Mouse (Mus musculus): ENCODE measurements at regions not wholly inside any gene's neighbourhood (a gene's known extent, or its start where the extent isn't known, plus 50 kb on each side); places are given as distances from the start of the nearest gene placed in this dataset.

GRCm38 (mm10) chrX:77307374-77307773 lies 203.4 kb upstream of the Tbl1x start:
- ChIA-PET CTCF (no interaction called here), POLR2A (no interaction called here)

GRCm38 (mm10) chrX:77314384-77314783 lies 196.4 kb upstream of the Tbl1x start:
- CTCF ChIA-PET = no interaction called here
- POLR2A ChIA-PET = no interaction called here

GRCm38 (mm10) chrX:77323644-77324043 lies 187.2 kb upstream of the Tbl1x start:
- CTCF ChIA-PET = no interaction called here
- POLR2A ChIA-PET = no interaction called here

GRCm38 (mm10) chrX:77353181-77353580 lies 157.6 kb upstream of the Tbl1x start:
- CTCF ChIA-PET = no interaction called here
- POLR2A ChIA-PET = no interaction called here

GRCm38 (mm10) chrX:77360551-77360950 lies 150.3 kb upstream of the Tbl1x start:
- ChIA-PET CTCF (interaction anchor here in 1 of 4 experiments (0.6 kb wide), 1 partner anchor 483 kb away, joined by 4 read pairs; no protein-coding TSS in a partner anchor), POLR2A (no interaction called here)

GRCm38 (mm10) chrX:77361106-77361505 lies 149.7 kb upstream of the Tbl1x start:
- POLR2A ChIA-PET = no interaction called here
- CTCF ChIA-PET = no interaction called here

GRCm38 (mm10) chrX:77363657-77364056 lies 147.2 kb upstream of the Tbl1x start:
- ChIA-PET POLR2A (no interaction called here), CTCF (interaction anchor here in 1 of 4 experiments (0.6 kb wide), 1 partner anchor 147 kb away, joined by 3 read pairs; the partner anchor contains the start of gene Tbl1x)

GRCm38 (mm10) chrX:77367351-77367750 lies 143.5 kb upstream of the Tbl1x start:
- CTCF ChIA-PET = no interaction called here
- POLR2A ChIA-PET = interaction anchor here in 1 of 4 experiments (1.1 kb wide), 1 partner anchor 122 kb away, joined by 3 read pairs; no protein-coding TSS in a partner anchor

GRCm38 (mm10) chrX:77387271-77387670 lies 123.5 kb upstream of the Tbl1x start:
- POLR2A ChIA-PET = no interaction called here
- CTCF ChIA-PET = no interaction called here

- CTCF ChIA-PET = interaction anchor here in 1 of 4 experiments (0.5 kb wide), 1 partner anchor 588 kb away, joined by 8 read pairs; no protein-coding TSS in a partner anchor
- POLR2A ChIA-PET = no interaction called here
These were observed 118.9 kb upstream of the Tbl1x start for GRCm38 (mm10) chrX:77391760-77392446.

GRCm38 (mm10) chrX:77406896-77407295 lies 103.9 kb upstream of the Tbl1x start:
- POLR2A ChIA-PET = no interaction called here

GRCm38 (mm10) chrX:77407925-77408324 lies 102.9 kb upstream of the Tbl1x start:
- CTCF ChIA-PET = no interaction called here
- POLR2A ChIA-PET = no interaction called here

More at GRCm38 (mm10) chrX:77406896-77407295, 103.9 kb upstream of the Tbl1x start:
- CTCF ChIA-PET = no interaction called here

- ChIA-PET CTCF (no interaction called here), POLR2A (no interaction called here)
These were observed 101.4 kb upstream of the Tbl1x start for GRCm38 (mm10) chrX:77409370-77409769.

- ChIA-PET CTCF (interaction anchor here in 1 of 4 experiments (0.7 kb wide), 1 partner anchor 14 kb away, joined by 4 read pairs; no protein-coding TSS in a partner anchor), POLR2A (no interaction called here)
These were observed 100.0 kb upstream of the Tbl1x start for GRCm38 (mm10) chrX:77410812-77411211.

GRCm38 (mm10) chrX:77414156-77414555 lies 96.7 kb upstream of the Tbl1x start:
- POLR2A ChIA-PET = no interaction called here
- CTCF ChIA-PET = no interaction called here

GRCm38 (mm10) chrX:77417766-77418165 lies 93.0 kb upstream of the Tbl1x start:
- CTCF ChIA-PET = interaction anchor here in 1 of 4 experiments (0.7 kb wide), 1 partner anchor 81 kb away, joined by 4 read pairs; no protein-coding TSS in a partner anchor
- POLR2A ChIA-PET = interaction anchor here in 2 of 4 experiments (0.6 to 0.7 kb wide), 2 partner anchors 233 to 303 kb away, joined by 3 read pairs; no protein-coding TSS in a partner anchor

- ChIA-PET POLR2A (no interaction called here), CTCF (no interaction called here)
These were observed 88.6 kb upstream of the Tbl1x start for GRCm38 (mm10) chrX:77422206-77422605.

GRCm38 (mm10) chrX:77424792-77425727 lies 85.8 kb upstream of the Tbl1x start:
- CTCF ChIA-PET = interaction anchor here in 2 of 4 experiments (0.6 to 0.7 kb wide), 2 partner anchors 14 to 371 kb away, joined by 4 to 5 read pairs; partner anchors contain the start of gene Prkx (in 1 of the 2)
- POLR2A ChIA-PET = interaction anchor here in 2 of 4 experiments (0.9 to 4.6 kb wide), 4 partner anchors 14 to 101 kb away, joined by 3 to 25 read pairs (median 6); partner anchors contain the start of gene Tbl1x (in 1 of the 2)

GRCm38 (mm10) chrX:77425728-77426102 lies 85.1 kb upstream of the Tbl1x start:
- ChIA-PET POLR2A (interaction anchor here in 2 of 4 experiments (0.8 to 4.6 kb wide), 4 partner anchors 84 to 100 kb away, joined by 3 to 25 read pairs (median 6); partner anchors contain the start of gene Tbl1x (in 1 of the 2)), CTCF (interaction anchor here in 2 of 4 experiments (0.7 to 1.0 kb wide), 2 partner anchors 85 to 370 kb away, joined by 3 to 5 read pairs; partner anchors contain the start of genes Prkx (in 1 of the 2) and Tbl1x (in 1 of the 2))

- CTCF ChIA-PET = interaction anchor here in 2 of 4 experiments (1.0 to 1.2 kb wide), 2 partner anchors 11 to 84 kb away, joined by 3 read pairs; partner anchors contain the start of gene Tbl1x (in 1 of the 2)
- POLR2A ChIA-PET = interaction anchor here in 2 of 4 experiments (0.8 to 4.6 kb wide), 5 partner anchors 83 to 141 kb away, joined by 3 to 25 read pairs (median 5); partner anchors contain the start of gene Tbl1x (in 2 of the 2)
These were observed 84.0 kb upstream of the Tbl1x start for GRCm38 (mm10) chrX:77426836-77427235.

Measured in embryonic stem cell, embryonic (primary cell).